18 mouse cellular contexts compared by ENCODE assay signal in genomic region chr11:81461748-81462147, GRCm38 (mm10).
DNase-seq lines count a peak whose midpoint lies in the region; ATAC-seq lines count a peak whose summit lies in the region.
"Had no signal": no experiment of that assay in that cellular context is flagged by ENCODE, and none has a peak within 500 bp of the region (broad histone marks: within the 10 kb centered on the region; RNA-seq: fewer than 3 reads in every experiment).

No protein-coding gene starts in this region.

- H3K27ac ChIP-seq in forebrain, embryonic 11.5 days (ENCODE audit: low read depth, low read length), result no peak overlapping the region
- no peak overlapping the region for H3K27ac ChIP-seq in forebrain, embryonic 13.5 days
- peak overlapping the region; percentile 63 for H3K27ac ChIP-seq in midbrain, embryonic 10.5 days (replicated peaks)
- H3K27ac ChIP-seq in midbrain, embryonic 14.5 days (replicated peaks; ENCODE audit: low read depth, low read length), result no peak overlapping the region
- H3K27ac ChIP-seq in neural tube, embryonic 13.5 days (replicated peaks), result no peak overlapping the region
- no peak overlapping the region for H3K27ac ChIP-seq in liver, embryonic 12.5 days
- H3K27ac ChIP-seq: forebrain, embryonic 12.5 days; gastrocnemius, adult 2 months; hindbrain, embryonic 15.5 days; intestine, embryonic 15.5 days had no signal

- 4% methylated on average over 4 of the region's 4 CpGs for WGBS in forebrain, embryonic 11.5 days
- WGBS in forebrain, embryonic 13.5 days, result 4% methylated on average over 4 of the region's 4 CpGs
- WGBS in midbrain, embryonic 10.5 days, result 5% methylated on average over 4 of the region's 4 CpGs
- WGBS in midbrain, embryonic 14.5 days, result 6% methylated on average over 4 of the region's 4 CpGs
- WGBS in neural tube, embryonic 13.5 days, result 23% methylated on average over 4 of the region's 4 CpGs
- WGBS in liver, embryonic 12.5 days (ENCODE audit: insufficient replicate concordance), result 33% methylated on average over 4 of the region's 4 CpGs

- no peaks in the 10 kb centered on the region for H3K36me3 ChIP-seq in forebrain, embryonic 11.5 days (ENCODE audit: control insufficient read depth, insufficient read depth, low read length)
- H3K36me3 ChIP-seq in forebrain, embryonic 13.5 days (ENCODE audit: poor library complexity, severe bottlenecking), result no peaks in the 10 kb centered on the region
- H3K36me3 ChIP-seq in midbrain, embryonic 10.5 days, result no peaks in the 10 kb centered on the region
- no peaks in the 10 kb centered on the region for H3K36me3 ChIP-seq in midbrain, embryonic 14.5 days (ENCODE audit: control insufficient read depth, insufficient read depth, low read length)
- no peaks in the 10 kb centered on the region for H3K36me3 ChIP-seq in neural tube, embryonic 13.5 days
- no peaks in the 10 kb centered on the region for H3K36me3 ChIP-seq in liver, embryonic 12.5 days
- H3K36me3 ChIP-seq: forebrain, embryonic 12.5 days; hindbrain, embryonic 15.5 days; intestine, embryonic 15.5 days had no signal

- ATAC-seq in forebrain, embryonic 11.5 days (replicated peaks; ENCODE audit: low FRiP score), result no peak
- no peak for ATAC-seq in forebrain, embryonic 13.5 days
- no peak for ATAC-seq in midbrain, embryonic 14.5 days (ENCODE audit: low FRiP score, low TSS enrichment)
- no peak for ATAC-seq in neural tube, embryonic 13.5 days (ENCODE audit: low read depth)
- no peak for ATAC-seq in liver, embryonic 12.5 days
- ATAC-seq: activated CD4-positive, CD25-positive, alpha-beta regulatory T cell, adult 4 months; CD4-positive, CD25-positive, alpha-beta regulatory T cell, adult 4 months; forebrain, postnatal 0 days; intestine, embryonic 15.5 days had no signal

- 0 out of 2 replicates have a peak overlapping the region, but pooled peaks have one; percentile 10 for H3K9ac ChIP-seq in forebrain, embryonic 11.5 days (ENCODE audit: low read length)
- no peak overlapping the region; the same call in 1 of the 2 replicates for H3K9ac ChIP-seq in forebrain, embryonic 13.5 days
- H3K9ac ChIP-seq in midbrain, embryonic 14.5 days (replicated peaks; ENCODE audit: low read length), result no peak overlapping the region
- H3K9ac ChIP-seq in neural tube, embryonic 13.5 days, result 0 out of 2 replicates have a peak overlapping the region, but pooled peaks have one; percentile 41
- H3K9ac ChIP-seq in liver, embryonic 12.5 days, result no peak overlapping the region
- H3K9ac ChIP-seq: forebrain, embryonic 12.5 days; forebrain, postnatal 0 days; hindbrain, embryonic 15.5 days; intestine, embryonic 15.5 days had no signal

- peaks cover 4% of the 10 kb centered on the region; the same call in 1 of the 2 replicates for H3K4me1 ChIP-seq in forebrain, embryonic 11.5 days (replicated peaks; ENCODE audit: control insufficient read depth, insufficient read depth, low read length)
- H3K4me1 ChIP-seq in forebrain, embryonic 13.5 days, result peaks cover 4% of the 10 kb centered on the region; the same call in 1 of the 2 replicates
- H3K4me1 ChIP-seq in midbrain, embryonic 10.5 days, result peaks cover 19% of the 10 kb centered on the region
- no peaks in the 10 kb centered on the region for H3K4me1 ChIP-seq in midbrain, embryonic 14.5 days (ENCODE audit: control insufficient read depth, insufficient read depth, low read length)
- H3K4me1 ChIP-seq in neural tube, embryonic 13.5 days (replicated peaks), result peaks cover 5% of the 10 kb centered on the region; the same call in 1 of the 2 replicates
- H3K4me1 ChIP-seq in liver, embryonic 12.5 days, result no peaks in the 10 kb centered on the region
- H3K4me1 ChIP-seq: hindbrain, embryonic 15.5 days; intestine, embryonic 15.5 days had no signal

- H3K4me3 ChIP-seq in forebrain, embryonic 11.5 days (ENCODE audit: low read depth, low read length), result no peak overlapping the region
- no peak overlapping the region for H3K4me3 ChIP-seq in forebrain, embryonic 13.5 days
- no peak overlapping the region for H3K4me3 ChIP-seq in midbrain, embryonic 10.5 days
- H3K4me3 ChIP-seq in midbrain, embryonic 14.5 days (replicated peaks; ENCODE audit: low read depth, low read length), result no peak overlapping the region
- no peak overlapping the region for H3K4me3 ChIP-seq in neural tube, embryonic 13.5 days
- no peak overlapping the region for H3K4me3 ChIP-seq in liver, embryonic 12.5 days
- H3K4me3 ChIP-seq: forebrain, embryonic 12.5 days; gastrocnemius, adult 2 months; hindbrain, embryonic 15.5 days; intestine, embryonic 15.5 days had no signal

- no peaks in the 10 kb centered on the region for H3K27me3 ChIP-seq in forebrain, embryonic 11.5 days (ENCODE audit: control insufficient read depth, insufficient read depth, low read length)
- no peaks in the 10 kb centered on the region for H3K27me3 ChIP-seq in forebrain, embryonic 13.5 days
- H3K27me3 ChIP-seq in midbrain, embryonic 10.5 days (ENCODE audit: low read depth, poor library complexity, severe bottlenecking), result no peaks in the 10 kb centered on the region
- no peaks in the 10 kb centered on the region for H3K27me3 ChIP-seq in midbrain, embryonic 14.5 days (ENCODE audit: control insufficient read depth, insufficient read depth, low read length)
- H3K27me3 ChIP-seq in neural tube, embryonic 13.5 days, result no peaks in the 10 kb centered on the region
- no peaks in the 10 kb centered on the region for H3K27me3 ChIP-seq in liver, embryonic 12.5 days (replicated peaks)
- H3K27me3 ChIP-seq: forebrain, embryonic 12.5 days; hindbrain, embryonic 15.5 days; intestine, embryonic 15.5 days had no signal

- DNase-seq in forebrain, embryonic 11.5 days (ENCODE audit: low spot score), result no peak
- peak; percentile 49 for DNase-seq in midbrain, embryonic 10.5 days (ENCODE audit: low spot score)
- DNase-seq in midbrain, embryonic 14.5 days, result no peak
- no peak for DNase-seq in neural tube, embryonic 10.5 days (ENCODE audit: extremely low spot score, low spot score)
- DNase-seq in embryo, embryonic 9.5 days (ENCODE audit: extremely low spot score), result peak; percentile 1
- DNase-seq: gastrocnemius, postnatal 14 days; heart, adult 11 months had no signal

- H3K4me2 ChIP-seq in forebrain, embryonic 11.5 days (ENCODE audit: low read depth, low read length, severe bottlenecking), result no peak overlapping the region
- H3K4me2 ChIP-seq in forebrain, embryonic 13.5 days, result no peak overlapping the region
- H3K4me2 ChIP-seq in midbrain, embryonic 14.5 days (ENCODE audit: low read length), result no peak overlapping the region
- no peak overlapping the region for H3K4me2 ChIP-seq in neural tube, embryonic 13.5 days
- no peak overlapping the region for H3K4me2 ChIP-seq in liver, embryonic 12.5 days
- H3K4me2 ChIP-seq: forebrain, embryonic 12.5 days; heart, embryonic 11.5 days; hindbrain, embryonic 15.5 days; intestine, embryonic 15.5 days had no signal

- H3K9me3 ChIP-seq in forebrain, embryonic 11.5 days (ENCODE audit: control insufficient read depth, low read length), result no peaks in the 10 kb centered on the region
- H3K9me3 ChIP-seq in forebrain, embryonic 13.5 days (replicated peaks), result no peaks in the 10 kb centered on the region
- H3K9me3 ChIP-seq in midbrain, embryonic 10.5 days (replicated peaks), result no peaks in the 10 kb centered on the region
- H3K9me3 ChIP-seq in midbrain, embryonic 14.5 days (ENCODE audit: control insufficient read depth, low read length), result no peaks in the 10 kb centered on the region
- no peaks in the 10 kb centered on the region for H3K9me3 ChIP-seq in neural tube, embryonic 13.5 days
- 0 out of 2 replicates have a peak, but pooled peaks cover 3% of the 10 kb centered on the region for H3K9me3 ChIP-seq in liver, embryonic 12.5 days (replicated peaks)
- H3K9me3 ChIP-seq: forebrain, embryonic 12.5 days; hindbrain, embryonic 15.5 days; intestine, embryonic 15.5 days had no signal

Comparison
In these comparisons a context has a peak if more than half of its experiments do, and no peak if none do; other contexts are left out.
1. DNase-seq: peak in midbrain, embryonic 10.5 days (single experiment) and embryo, embryonic 9.5 days (single experiment); none in forebrain, embryonic 11.5 days (single experiment), midbrain, embryonic 14.5 days (single experiment) and neural tube, embryonic 10.5 days (single experiment).
2. H3K9ac ChIP-seq: peak in forebrain, embryonic 11.5 days (single experiment) and neural tube, embryonic 13.5 days (single experiment); none in forebrain, embryonic 13.5 days (single experiment), midbrain, embryonic 14.5 days (single experiment) and liver, embryonic 12.5 days (single experiment).